Mouse (Mus musculus) stomach, postnatal 0 days (tissue): ENCODE results near the gene Utrn. TPM values are rescaled to one million over a fixed set of nuclear protein-coding genes. Genes with fewer than 3 reads are reported as not detected.

Experiments used
- ATAC-seq: fragments of 200-750 bp; cut with Nextera tagmentation; 2 replicates; pipeline ENCODE4 v1.8.0; 2017; ENCODE audit not compliant: low FRiP score, low TSS enrichment
- DNase-seq: peaks from one replicate; pipeline ENCODE4 v3.0.0-alpha.2; 2016; ENCODE audit warnings: low spot score
- H3K27ac ChIP-seq: fragments of 300-500 bp; sonication (generic); replicated peaks from 2 replicates; pipeline ENCODE4 v1.5.1; 2014; ENCODE audit warnings: mild to moderate bottlenecking, control low read depth
- H3K27me3 ChIP-seq: fragments of 300-500 bp; sonication (generic); 2 replicates; pipeline ENCODE4 v1.6.1; 2014; ENCODE audit warnings: low read length; ENCODE audit not compliant: control insufficient read depth, insufficient read depth
- H3K36me3 ChIP-seq: fragments of 300-500 bp; sonication (generic); 2 replicates; pipeline ENCODE4 v1.6.1; 2014; ENCODE audit warnings: low read length, mixed read lengths; ENCODE audit not compliant: control insufficient read depth, insufficient read depth
- H3K4me1 ChIP-seq: fragments of 300-500 bp; sonication (generic); replicated peaks from 2 replicates; pipeline ENCODE4 v1.6.1; 2014; ENCODE audit warnings: antibody characterized with exemption; ENCODE audit not compliant: control insufficient read depth, insufficient read depth
- H3K4me2 ChIP-seq: fragments of 300-500 bp; sonication (generic); replicated peaks from 2 replicates; pipeline ENCODE4 v1.6.1; 2014; ENCODE audit warnings: low read depth, mild to moderate bottlenecking, control low read depth, moderate library complexity
- H3K4me3 ChIP-seq: fragments of 300-500 bp; sonication (generic); 2 replicates; pipeline ENCODE4 v1.5.1; 2014; ENCODE audit warnings: low read depth, low read length, control low read depth
- H3K9ac ChIP-seq: fragments of 300-500 bp; sonication (generic); 2 replicates; pipeline ENCODE4 v1.6.1; 2014; ENCODE audit warnings: mild to moderate bottlenecking, low read length, control low read depth, mixed read lengths
- H3K9me3 ChIP-seq: fragments of 300-500 bp; sonication (generic); 2 replicates; pipeline ENCODE4 v1.6.1; 2016; ENCODE audit warnings: low read length; ENCODE audit not compliant: control insufficient read depth
- CTCF ChIP-seq: IDR thresholded peaks from 2 replicates; pipeline ENCODE4 v1.5.1; 2016; ENCODE audit warnings: antibody characterized with exemption, low read depth, mild to moderate bottlenecking, moderate library complexity
- EP300 ChIP-seq: optimal IDR thresholded peaks from 2 replicates; pipeline ENCODE3; 2016; ENCODE audit warnings: antibody characterized with exemption
- WGBS: fragments of 180-500 bp; shearing (Covaris S2); extraction: QIAGEN DNeasy Blood & Tissue Kit; methylation state at CpG from one replicate; pipeline ENCODE4 v1.1.7; 2014; 5-methylcytosine and 5-hydroxymethylcytosine counted together
- polyA plus RNA-seq: library from polyadenylated mRNA; unstranded; fragments of >200 nt; fragmentation: Nextera tagmentation; extraction: Ambion mirVana; gene quantifications from 2 replicates; pipeline ENCODE4 v1.2.1, GENCODE M21; 2015

Utrn gene
- polyA plus RNA-seq, 1 experiment from 2014 or later = 40.4 TPM

GRCm38 (mm10) chr10:12820978-12821735 lies 48.0 kb downstream of the Utrn start:
- Histone ChIP-seq H3K4me3 (no peak overlapping the region), H3K27me3 (no peaks in the 10 kb centered on the region), H3K27ac (no peak overlapping the region), H3K9ac (no peak overlapping the region), H3K36me3 (no peaks in the 10 kb centered on the region), H3K9me3 (no peaks in the 10 kb centered on the region), H3K4me1 (0 out of 2 replicates have a peak, but pooled peaks cover 5% of the 10 kb centered on the region), H3K4me2 (no peak overlapping the region)
- TF ChIP-seq EP300 (no peak), CTCF (no peak)
- ATAC-seq = peak; percentile 59
- DNase-seq = no peak
- WGBS = 45% methylated on average over 13 of the region's 13 CpGs

GRCm38 (mm10) chr10:12817409-12817808 lies 51.8 kb downstream of the Utrn start:
- 62% methylated on average over 6 of the region's 6 CpGs for WGBS
- H3K9me3 ChIP-seq = no peaks in the 10 kb centered on the region
- H3K27me3 ChIP-seq = no peaks in the 10 kb centered on the region
- H3K9ac ChIP-seq = no peak overlapping the region
- no peak overlapping the region for H3K27ac ChIP-seq
- peak; percentile 30; the same call in 1 of the 2 replicates for ATAC-seq
- H3K36me3 ChIP-seq = no peaks in the 10 kb centered on the region
- H3K4me2 ChIP-seq = no peak overlapping the region
- peak; percentile 53 for DNase-seq
- H3K4me1 ChIP-seq = 0 out of 2 replicates have a peak, but pooled peaks cover under 1% of the 10 kb centered on the region
- no peak overlapping the region for H3K4me3 ChIP-seq
- TF ChIP-seq CTCF (no peak), EP300 (no peak)

- ATAC-seq (no peak), DNase-seq (no peak)
- Histone ChIP-seq H3K36me3 (no peaks in the 10 kb centered on the region), H3K9ac (no peak overlapping the region), H3K9me3 (no peaks in the 10 kb centered on the region), H3K4me1 (no peaks in the 10 kb centered on the region), H3K27me3 (no peaks in the 10 kb centered on the region), H3K27ac (no peak overlapping the region), H3K4me2 (no peak overlapping the region), H3K4me3 (no peak overlapping the region)
- WGBS = 77% methylated on average over 6 of the region's 6 CpGs
- no peak for TF ChIP-seq CTCF
- no peak for TF ChIP-seq EP300
Measured at GRCm38 (mm10) chr10:12816530-12816929, 52.6 kb downstream of the Utrn start.

- H3K36me3 ChIP-seq = no peaks in the 10 kb centered on the region
Measured at GRCm38 (mm10) chr10:12814411-12814810, 54.8 kb downstream of the Utrn start.

GRCm38 (mm10) chr10:12813881-12814280 lies 55.3 kb downstream of the Utrn start:
- DNase-seq (no peak), ATAC-seq (no peak)
- no peak for TF ChIP-seq EP300
- no peak for TF ChIP-seq CTCF
- WGBS = 80% methylated on average over 4 of the region's 4 CpGs
- Histone ChIP-seq H3K4me2 (no peak overlapping the region), H3K9ac (no peak overlapping the region), H3K27me3 (no peaks in the 10 kb centered on the region), H3K4me3 (no peak overlapping the region), H3K4me1 (no peaks in the 10 kb centered on the region), H3K9me3 (no peaks in the 10 kb centered on the region), H3K36me3 (no peaks in the 10 kb centered on the region), H3K27ac (no peak overlapping the region)

More at GRCm38 (mm10) chr10:12814411-12814810, 54.8 kb downstream of the Utrn start:
- no peak overlapping the region for H3K27ac ChIP-seq
- 84% methylated on average over 7 of the region's 7 CpGs for WGBS
- H3K9me3 ChIP-seq = no peaks in the 10 kb centered on the region
- DNase-seq (no peak), ATAC-seq (no peak)
- no peaks in the 10 kb centered on the region for H3K27me3 ChIP-seq
- TF ChIP-seq CTCF = no peak
- TF ChIP-seq EP300 = no peak
- H3K9ac ChIP-seq = no peak overlapping the region
- H3K4me2 ChIP-seq = no peak overlapping the region
- H3K4me3 ChIP-seq = no peak overlapping the region
- H3K4me1 ChIP-seq = no peaks in the 10 kb centered on the region

GRCm38 (mm10) chr10:12813211-12813811 lies 55.9 kb downstream of the Utrn start:
- H3K4me1 ChIP-seq = no peaks in the 10 kb centered on the region
- WGBS = 61% methylated on average over 12 of the region's 12 CpGs
- no peak for TF ChIP-seq CTCF
- TF ChIP-seq EP300 = no peak
- H3K4me2 ChIP-seq = no peak overlapping the region
- no peak for DNase-seq
- ATAC-seq = no peak
- H3K4me3 ChIP-seq = no peak overlapping the region
- H3K27ac ChIP-seq = peak overlapping the region; percentile 53; the same call in 1 of the 2 replicates
- no peaks in the 10 kb centered on the region for H3K27me3 ChIP-seq
- H3K9me3 ChIP-seq = no peaks in the 10 kb centered on the region
- H3K9ac ChIP-seq = no peak overlapping the region
- H3K36me3 ChIP-seq = no peaks in the 10 kb centered on the region
